Mouse (Mus musculus): ENCODE measurements around the gene Eya2. TPM values are rescaled to one million over a fixed set of nuclear protein-coding genes. Genes with fewer than 3 reads are reported as not detected.

The Eya2 gene
- polyA plus RNA-seq, 1 experiment = 2.4 TPM

DNA sequence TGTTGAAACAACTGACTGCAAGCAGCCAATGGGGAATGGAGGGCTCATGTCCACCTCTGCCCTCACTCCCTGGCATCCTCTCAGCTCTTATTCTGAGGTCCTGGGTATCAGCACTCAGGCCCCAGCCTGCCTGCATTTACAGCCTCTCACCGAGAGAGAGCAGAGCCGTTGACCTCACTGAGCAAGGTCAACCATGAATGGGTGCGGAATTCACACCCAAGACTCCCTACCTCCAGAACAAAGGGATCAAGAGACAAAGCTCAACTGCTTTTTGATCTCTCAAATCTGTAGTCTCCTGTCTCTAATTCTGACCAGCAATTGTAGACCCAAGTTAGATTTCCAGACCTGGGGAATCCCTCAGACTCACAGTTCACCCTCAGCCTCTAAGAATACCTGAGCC, 48.8 kb downstream of the Eya2 start:
- 93% methylated on average over 3 of the region's 3 CpGs for WGBS
- Histone ChIP-seq H3K4me3 (replicated peaks; ENCODE audit: control insufficient read depth, low read depth, low read length) (no peak overlapping the region), H3K27ac (ENCODE audit: control insufficient read depth, insufficient read depth, low read depth, low read length, poor library complexity) (no peak overlapping the region), H3K4me1 (ENCODE audit: control insufficient read depth, insufficient read depth, low read length) (no peaks in the 10 kb centered on the region; the same call in 1 of the 2 replicates)
- TF ChIP-seq POLR2A (IDR thresholded peaks at IDR 0.05; ENCODE audit: borderline replicate concordance, control insufficient read depth, low read depth, low read length) (no peak), CTCF (IDR thresholded peaks at IDR 0.05; ENCODE audit: control insufficient read depth, insufficient read depth, low read length) (no peak)

DNA sequence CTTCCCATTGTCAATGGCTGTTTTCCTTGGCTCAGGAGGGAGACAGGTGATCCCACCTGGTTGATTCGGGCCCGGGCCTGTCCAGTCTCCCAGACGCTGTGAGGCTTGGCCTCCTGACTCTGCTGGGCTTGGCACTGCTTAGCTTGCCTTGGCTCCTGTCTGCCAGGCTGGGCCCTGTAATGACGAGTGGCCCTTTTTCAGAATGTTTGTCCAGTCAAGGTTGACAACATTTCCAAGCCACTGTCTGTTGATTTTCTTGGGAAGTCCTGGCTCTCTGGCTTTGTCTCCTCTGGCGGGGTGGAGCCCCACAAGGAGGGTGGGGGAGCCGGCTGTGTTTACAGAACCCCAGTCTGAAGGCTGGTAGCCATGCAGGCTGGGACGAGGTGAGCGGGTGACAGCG, 49.2 kb downstream of the Eya2 start:
- no peak for TF ChIP-seq POLR2A (IDR thresholded peaks at IDR 0.05; ENCODE audit: borderline replicate concordance, control insufficient read depth, low read depth, low read length)
- H3K4me3 ChIP-seq (replicated peaks; ENCODE audit: control insufficient read depth, low read depth, low read length) = no peak overlapping the region
- 78% methylated on average over 9 of the region's 9 CpGs for WGBS
- H3K27ac ChIP-seq (ENCODE audit: control insufficient read depth, insufficient read depth, low read depth, low read length, poor library complexity) = no peak overlapping the region
- H3K4me1 ChIP-seq (ENCODE audit: control insufficient read depth, insufficient read depth, low read length) = no peaks in the 10 kb centered on the region; the same call in 1 of the 2 replicates

GRCm38 (mm10) chr2:165651031-165651430, 56.2 kb downstream of the Eya2 start:
- 49% methylated on average over 11 of the region's 11 CpGs for WGBS
- Histone ChIP-seq H3K4me3 (replicated peaks; ENCODE audit: control insufficient read depth, low read depth, low read length) (no peak overlapping the region), H3K27ac (ENCODE audit: control insufficient read depth, insufficient read depth, low read depth, low read length, poor library complexity) (no peak overlapping the region), H3K4me1 (ENCODE audit: control insufficient read depth, insufficient read depth, low read length) (peaks cover 3% of the 10 kb centered on the region)
- TF ChIP-seq CTCF (IDR thresholded peaks at IDR 0.05; ENCODE audit: control insufficient read depth, insufficient read depth, low read length) (no peak), POLR2A (IDR thresholded peaks at IDR 0.05; ENCODE audit: borderline replicate concordance, control insufficient read depth, low read depth, low read length) (no peak)

DNA sequence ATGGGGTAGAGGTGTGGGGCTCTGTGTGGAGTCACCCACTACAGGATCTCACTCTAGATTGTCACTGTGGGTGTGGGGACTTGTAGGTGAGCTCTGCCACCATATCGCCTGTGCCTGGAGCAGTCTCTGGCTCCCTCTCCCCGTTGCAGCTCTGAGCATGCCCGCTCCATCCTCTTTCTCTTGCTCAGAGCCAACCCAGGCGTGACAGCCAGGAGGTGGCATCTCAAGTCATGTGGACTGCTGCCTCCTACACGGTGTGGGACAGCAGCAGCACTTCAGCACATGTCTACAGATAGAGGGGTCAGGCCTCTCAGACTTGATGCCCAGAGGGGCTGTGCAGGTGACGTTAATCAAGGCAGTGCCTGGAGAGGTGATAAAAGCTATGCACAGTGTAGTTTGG, 57.4 kb downstream of the Eya2 start:
- no peak overlapping the region for H3K27ac ChIP-seq (ENCODE audit: control insufficient read depth, insufficient read depth, low read depth, low read length, poor library complexity)
- TF ChIP-seq CTCF (IDR thresholded peaks at IDR 0.05; ENCODE audit: control insufficient read depth, insufficient read depth, low read length) (no peak), POLR2A (IDR thresholded peaks at IDR 0.05; ENCODE audit: borderline replicate concordance, control insufficient read depth, low read depth, low read length) (no peak)
- no peak overlapping the region for H3K4me3 ChIP-seq (replicated peaks; ENCODE audit: control insufficient read depth, low read depth, low read length)
- WGBS = 59% methylated on average over 6 of the region's 6 CpGs
- H3K4me1 ChIP-seq (ENCODE audit: control insufficient read depth, insufficient read depth, low read length) = peaks cover 3% of the 10 kb centered on the region

DNA sequence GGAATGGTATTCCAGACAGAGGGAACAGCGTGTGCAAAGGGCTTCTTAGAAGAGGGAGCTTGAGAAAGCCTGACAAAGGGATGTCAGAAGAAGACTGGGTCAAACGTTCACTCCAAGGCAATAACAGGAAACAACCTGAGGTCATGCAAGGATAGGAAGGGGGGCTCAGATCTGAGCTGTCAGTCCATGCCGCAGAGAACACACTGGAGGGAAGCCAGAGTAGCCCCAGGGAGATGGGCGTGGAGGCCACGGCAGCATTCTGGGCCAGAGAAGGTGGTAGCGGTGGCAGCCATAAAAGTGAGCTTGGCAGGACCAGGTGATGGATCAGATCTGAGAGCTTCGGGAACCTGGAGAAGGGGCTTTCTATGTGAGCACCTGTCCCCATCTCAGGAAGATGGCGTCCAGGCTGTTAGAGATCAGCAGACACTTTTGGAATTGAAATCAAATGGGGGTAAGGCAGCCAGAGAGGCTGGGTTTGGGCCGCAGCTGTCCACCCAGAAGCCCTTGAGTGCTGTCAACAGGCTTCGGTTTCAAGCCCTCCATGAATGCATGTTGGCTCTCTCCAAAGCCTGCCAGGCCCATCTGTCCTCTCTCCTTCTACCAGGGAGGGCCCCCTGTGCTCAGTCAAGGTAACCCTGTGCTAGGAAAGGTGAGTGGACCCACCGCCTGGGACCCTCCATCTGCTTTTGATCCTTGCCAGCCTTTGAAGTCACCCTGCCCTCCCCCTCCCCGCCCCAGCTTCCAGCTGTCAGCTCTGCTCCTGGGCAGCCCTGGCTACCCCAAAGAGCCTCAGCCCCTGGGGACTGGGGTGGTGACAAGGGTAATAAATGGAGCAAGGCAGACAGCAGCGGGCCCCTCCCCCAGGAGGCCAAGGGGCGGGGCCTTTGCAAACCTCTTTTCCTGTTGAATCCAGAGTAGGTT, 58.4 kb downstream of the Eya2 start:
- H3K27ac ChIP-seq (ENCODE audit: control insufficient read depth, insufficient read depth, low read depth, low read length, poor library complexity) = no peak overlapping the region; the same call in 1 of the 2 replicates
- no peak overlapping the region for H3K4me3 ChIP-seq (replicated peaks; ENCODE audit: control insufficient read depth, low read depth, low read length)
- WGBS = 14% methylated on average over 14 of the region's 14 CpGs
- no peak for TF ChIP-seq POLR2A (IDR thresholded peaks at IDR 0.05; ENCODE audit: borderline replicate concordance, control insufficient read depth, low read depth, low read length)
- no peak for TF ChIP-seq CTCF (IDR thresholded peaks at IDR 0.05; ENCODE audit: control insufficient read depth, insufficient read depth, low read length)
- H3K4me1 ChIP-seq (ENCODE audit: control insufficient read depth, insufficient read depth, low read length) = peaks cover 3% of the 10 kb centered on the region

- Histone ChIP-seq H3K4me1 (ENCODE audit: control insufficient read depth, insufficient read depth, low read length) (peaks cover 3% of the 10 kb centered on the region), H3K27ac (ENCODE audit: control insufficient read depth, insufficient read depth, low read depth, low read length, poor library complexity) (no peak overlapping the region), H3K4me3 (replicated peaks; ENCODE audit: control insufficient read depth, low read depth, low read length) (no peak overlapping the region)
- 28% methylated on average over 9 of the region's 9 CpGs for WGBS
- TF ChIP-seq POLR2A (IDR thresholded peaks at IDR 0.05; ENCODE audit: borderline replicate concordance, control insufficient read depth, low read depth, low read length) = no peak
- no peak for TF ChIP-seq CTCF (IDR thresholded peaks at IDR 0.05; ENCODE audit: control insufficient read depth, insufficient read depth, low read length)
Measured at GRCm38 (mm10) chr2:165654151-165654550, 59.3 kb downstream of the Eya2 start.

DNA sequence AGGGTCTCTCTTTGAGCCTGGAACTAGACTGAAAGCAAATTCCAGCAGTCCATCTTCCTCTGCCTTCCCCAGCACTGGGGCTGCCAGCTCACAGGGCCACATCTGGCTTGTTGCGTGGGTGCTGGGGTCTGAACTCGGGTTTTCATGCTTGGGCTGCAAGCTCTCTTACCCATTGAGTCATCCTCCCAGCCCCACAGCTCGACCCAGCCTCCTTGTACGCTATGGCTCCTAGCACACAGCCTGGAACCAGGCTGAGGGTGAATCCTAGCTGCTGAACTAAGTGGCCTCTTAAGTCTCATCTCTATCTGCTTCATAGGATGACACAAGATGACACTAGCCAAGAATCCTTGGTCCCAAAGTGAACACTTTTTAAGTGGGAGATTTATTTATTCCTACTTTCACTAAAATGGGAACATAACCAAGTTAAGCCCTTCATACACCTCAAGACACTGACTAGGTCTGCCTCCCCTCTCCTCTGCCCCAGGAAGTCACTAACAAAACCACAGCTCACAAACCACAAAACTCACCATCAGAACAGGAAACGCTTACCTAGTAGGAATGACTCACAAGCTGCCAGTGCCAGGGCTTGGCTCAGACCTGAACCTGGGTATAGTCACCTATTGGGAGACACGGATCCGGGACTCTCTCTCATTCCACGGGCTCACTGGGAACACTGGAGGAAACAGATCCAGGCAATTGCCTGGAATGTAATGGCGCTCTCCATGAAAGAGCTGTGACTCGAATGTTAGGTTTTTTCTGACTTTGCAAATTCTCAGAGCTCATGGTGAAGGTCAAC, 60.1 kb downstream of the Eya2 start:
- no peak for TF ChIP-seq POLR2A (IDR thresholded peaks at IDR 0.05; ENCODE audit: borderline replicate concordance, control insufficient read depth, low read depth, low read length)
- no peak for TF ChIP-seq CTCF (IDR thresholded peaks at IDR 0.05; ENCODE audit: control insufficient read depth, insufficient read depth, low read length)
- peak overlapping the region; percentile 37; the same call in 1 of the 2 replicates for H3K27ac ChIP-seq (ENCODE audit: control insufficient read depth, insufficient read depth, low read depth, low read length, poor library complexity)
- peaks cover 3% of the 10 kb centered on the region for H3K4me1 ChIP-seq (ENCODE audit: control insufficient read depth, insufficient read depth, low read length)
- no peak overlapping the region for H3K4me3 ChIP-seq (replicated peaks; ENCODE audit: control insufficient read depth, low read depth, low read length)
- WGBS = 9% methylated on average over 10 of the region's 10 CpGs

DNA sequence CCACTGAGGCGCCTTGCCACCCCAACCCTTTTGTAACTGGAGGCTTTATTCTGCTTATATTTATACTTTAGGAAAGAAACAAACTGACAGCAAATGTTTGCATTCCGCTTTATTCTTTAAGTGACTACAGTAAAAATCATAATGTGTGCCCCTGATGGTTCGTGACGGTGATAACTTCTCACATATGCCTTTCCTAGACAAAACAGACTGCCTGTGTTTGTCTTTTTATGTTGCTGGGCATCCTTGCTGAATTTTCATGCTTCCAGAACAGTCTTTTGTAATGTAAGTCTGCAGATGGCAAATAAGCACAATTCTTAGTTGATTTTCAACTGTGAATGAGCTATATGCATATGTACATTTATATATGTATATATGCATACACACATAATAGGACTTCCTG, 61.7 kb downstream of the Eya2 start:
- no peak overlapping the region for H3K4me3 ChIP-seq (replicated peaks; ENCODE audit: control insufficient read depth, low read depth, low read length)
- TF ChIP-seq CTCF (IDR thresholded peaks at IDR 0.05; ENCODE audit: control insufficient read depth, insufficient read depth, low read length) (no peak), POLR2A (IDR thresholded peaks at IDR 0.05; ENCODE audit: borderline replicate concordance, control insufficient read depth, low read depth, low read length) (no peak)
- H3K27ac ChIP-seq (ENCODE audit: control insufficient read depth, insufficient read depth, low read depth, low read length, poor library complexity) = no peak overlapping the region
- 27% methylated on average over 4 of the region's 4 CpGs for WGBS
- peaks cover 3% of the 10 kb centered on the region for H3K4me1 ChIP-seq (ENCODE audit: control insufficient read depth, insufficient read depth, low read length)
